ENCODE assay signal across 12 mouse cellular contexts in the genomic region with DNA sequence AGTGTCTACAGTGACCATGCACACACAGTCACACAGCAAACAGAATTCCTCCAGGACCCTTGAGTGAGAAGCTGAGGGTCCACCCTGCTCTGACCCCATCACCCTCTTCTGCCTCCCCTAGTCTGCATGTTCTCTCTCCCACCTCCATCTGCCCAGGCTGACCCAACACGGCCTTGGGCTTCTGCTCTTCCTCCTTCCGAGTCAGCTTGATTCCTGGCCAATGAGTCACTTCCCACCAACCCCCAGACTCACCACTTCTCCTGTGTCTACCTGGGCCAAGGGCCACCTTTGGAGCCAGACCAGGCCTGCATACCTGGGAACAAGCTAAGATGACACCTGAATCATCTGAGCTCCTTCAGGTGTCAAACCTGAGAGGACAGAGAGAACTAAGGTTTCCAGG. TPM values are rescaled to one million over a fixed set of nuclear protein-coding genes. Genes with fewer than 3 reads are reported as not detected.
DNase-seq lines count a peak whose midpoint lies in the region; ATAC-seq lines count a peak whose summit lies in the region.
"Had no signal": no experiment of that assay in that cellular context is flagged by ENCODE, and none has a peak within 500 bp of the region (broad histone marks: within the 10 kb centered on the region; RNA-seq: fewer than 3 reads in every experiment).

No protein-coding gene starts in this region.

- H3K36me3 ChIP-seq in heart, embryonic 15.5 days = no peaks in the 10 kb centered on the region
- no peaks in the 10 kb centered on the region for H3K36me3 ChIP-seq in lung, embryonic 15.5 days
- H3K36me3 ChIP-seq in intestine, embryonic 15.5 days = no peaks in the 10 kb centered on the region
- H3K36me3 ChIP-seq: embryonic facial prominence, embryonic 15.5 days; neural tube, embryonic 12.5 days had no signal

- 36% methylated on average over 2 of the region's 2 CpGs for WGBS in heart, embryonic 15.5 days
- WGBS in lung, embryonic 15.5 days = 17% methylated on average over 2 of the region's 2 CpGs
- 55% methylated on average over 2 of the region's 2 CpGs for WGBS in intestine, embryonic 15.5 days

- H3K27ac ChIP-seq in heart, embryonic 15.5 days = peak overlapping the region; percentile 78
- H3K27ac ChIP-seq in lung, embryonic 15.5 days = peak overlapping the region; percentile 76; the same call in 1 of the 2 replicates
- 0 out of 2 replicates have a peak overlapping the region, but pooled peaks have one; percentile 15 for H3K27ac ChIP-seq in intestine, embryonic 15.5 days
- H3K27ac ChIP-seq: embryonic facial prominence, embryonic 15.5 days; layer of hippocampus, adult 2 months; macrophage; neural tube, embryonic 12.5 days had no signal

- no peaks in the 10 kb centered on the region for H3K27me3 ChIP-seq in heart, embryonic 15.5 days
- H3K27me3 ChIP-seq in lung, embryonic 15.5 days = no peaks in the 10 kb centered on the region
- H3K27me3 ChIP-seq in intestine, embryonic 15.5 days (replicated peaks) = no peaks in the 10 kb centered on the region
- H3K27me3 ChIP-seq: embryonic facial prominence, embryonic 15.5 days; Patski had no signal

- H3K4me1 ChIP-seq in heart, embryonic 15.5 days (replicated peaks) = peaks cover 31% of the 10 kb centered on the region
- H3K4me1 ChIP-seq in lung, embryonic 15.5 days = peaks cover 24% of the 10 kb centered on the region
- H3K4me1 ChIP-seq in intestine, embryonic 15.5 days (replicated peaks) = peaks cover 12% of the 10 kb centered on the region
- H3K4me1 ChIP-seq: neural tube, embryonic 12.5 days had no signal

- intact Hi-C loops in heart, postnatal 14 days (cut with DNase I) = loop anchor here (1.0 to 10.0 kb wide), 2 partner anchors 756 to 888 kb away; no protein-coding TSS in a partner anchor

- no peaks in the 10 kb centered on the region for H3K9me3 ChIP-seq in heart, embryonic 15.5 days (replicated peaks)
- H3K9me3 ChIP-seq in lung, embryonic 15.5 days = no peaks in the 10 kb centered on the region
- H3K9me3 ChIP-seq in intestine, embryonic 15.5 days = no peaks in the 10 kb centered on the region
- H3K9me3 ChIP-seq: embryonic facial prominence, embryonic 15.5 days; neural tube, embryonic 12.5 days had no signal

- no peak overlapping the region for H3K4me3 ChIP-seq in heart, embryonic 15.5 days
- no peak overlapping the region for H3K4me3 ChIP-seq in lung, embryonic 15.5 days
- H3K4me3 ChIP-seq in intestine, embryonic 15.5 days (replicated peaks) = no peak overlapping the region
- H3K4me3 ChIP-seq: embryonic facial prominence, embryonic 15.5 days; layer of hippocampus, adult 2 months; neural tube, embryonic 12.5 days had no signal

- no peak overlapping the region for H3K4me2 ChIP-seq in heart, embryonic 15.5 days
- H3K4me2 ChIP-seq in lung, embryonic 15.5 days = no peak overlapping the region
- no peak overlapping the region for H3K4me2 ChIP-seq in intestine, embryonic 15.5 days (replicated peaks)
- H3K4me2 ChIP-seq: embryonic facial prominence, embryonic 15.5 days; neural tube, embryonic 12.5 days had no signal

- ATAC-seq in heart, embryonic 15.5 days (replicated peaks; ENCODE audit: insufficient number of reproducible peaks, insufficient read depth, low FRiP score, low read depth) = no peak
- no peak for ATAC-seq in lung, embryonic 15.5 days (ENCODE audit: borderline replicate concordance, extremely low read depth, low FRiP score, low TSS enrichment)
- no peak for ATAC-seq in intestine, embryonic 15.5 days

- no peak for DNase-seq in heart, postnatal 14 days
- no peak for DNase-seq in lung, postnatal 4 days
- DNase-seq in yolk sac, embryonic 10.5 days (ENCODE audit: low spot score) = peak; percentile 38
- DNase-seq in ovary, postnatal 10 days (ENCODE audit: low spot score) = no peak

- no peak overlapping the region for H3K9ac ChIP-seq in heart, embryonic 15.5 days
- no peak overlapping the region for H3K9ac ChIP-seq in lung, embryonic 15.5 days
- H3K9ac ChIP-seq in intestine, embryonic 15.5 days = no peak overlapping the region
- H3K9ac ChIP-seq: embryonic facial prominence, embryonic 15.5 days; neural tube, embryonic 12.5 days had no signal

RNA-seq across cellular contexts. Expression of gene Parva, which starts 50.7 kb away (rescaled TPM):
- polyA plus RNA-seq in heart, embryonic 15.5 days (2015; fragmentation: Nextera tagmentation; extraction: Ambion mirVana) = 74.6 and 83.2 TPM in 2 replicates
- total RNA-seq in heart, postnatal 14 days (2021) = 10 to 100 TPM; 69.1 to 69.4 TPM
- polyA plus RNA-seq in lung, embryonic 15.5 days (2015; fragmentation: Nextera tagmentation; extraction: Ambion mirVana) = 109 TPM in 2 replicates
- 79.8 and 90.0 TPM in 2 replicates for polyA plus RNA-seq in intestine, embryonic 15.5 days (2015; fragmentation: Nextera tagmentation; extraction: Ambion mirVana)

Comparison
In these comparisons a context has a peak if more than half of its experiments do, and no peak if none do; other contexts are left out.
1. H3K27ac ChIP-seq: peak in every context shown above with its lines; median percentile 78 in heart, embryonic 15.5 days; 76 in lung, embryonic 15.5 days; 15 in intestine, embryonic 15.5 days.